Comparison of ENCODE assay signal across 8 mouse cellular contexts in genomic region chr10:128743235-128743634, GRCm38 (mm10). TPM values are rescaled to one million over a fixed set of nuclear protein-coding genes. Genes with fewer than 3 reads are reported as not detected.
DNase-seq lines count a peak whose midpoint lies in the region; ATAC-seq and TF ChIP-seq lines count a peak whose summit lies in the region.

No protein-coding gene starts in this region.

- H3K27ac ChIP-seq in layer of hippocampus, adult 2 months, result peak overlapping the region; percentile 85
- no peak overlapping the region for H3K27ac ChIP-seq in forebrain, embryonic 11.5 days (ENCODE audit: low read depth, low read length)
- H3K27ac ChIP-seq in limb, embryonic 11.5 days (replicated peaks; ENCODE audit: low read depth, low read length), result no peak overlapping the region
- no peak overlapping the region for H3K27ac ChIP-seq in midbrain, embryonic 16.5 days (ENCODE audit: low read length)

- no peaks in the 10 kb centered on the region for H3K9me3 ChIP-seq in forebrain, embryonic 11.5 days (ENCODE audit: control insufficient read depth, low read length)
- no peaks in the 10 kb centered on the region for H3K9me3 ChIP-seq in limb, embryonic 11.5 days (ENCODE audit: control insufficient read depth, low read length)
- H3K9me3 ChIP-seq in midbrain, embryonic 16.5 days (replicated peaks; ENCODE audit: control insufficient read depth, low read length, poor library complexity, severe bottlenecking), result no peaks in the 10 kb centered on the region

- H3K4me3 ChIP-seq in layer of hippocampus, adult 2 months, result peak overlapping the region; percentile 89
- peak overlapping the region; percentile 52 for H3K4me3 ChIP-seq in forebrain, embryonic 11.5 days (ENCODE audit: low read depth, low read length)
- H3K4me3 ChIP-seq in limb, embryonic 11.5 days (ENCODE audit: low read depth, low read length), result peak overlapping the region; percentile 54
- peak overlapping the region; percentile 55 for H3K4me3 ChIP-seq in midbrain, embryonic 16.5 days (ENCODE audit: low read depth, low read length)

- WGBS in forebrain, embryonic 11.5 days, result 11% methylated on average over 7 of the region's 7 CpGs
- WGBS in limb, embryonic 11.5 days, result 6% methylated on average over 7 of the region's 7 CpGs
- 8% methylated on average over 7 of the region's 7 CpGs for WGBS in midbrain, embryonic 16.5 days

- peaks cover 4% of the 10 kb centered on the region; the same call in 1 of the 2 replicates for H3K4me1 ChIP-seq in forebrain, embryonic 11.5 days (replicated peaks; ENCODE audit: control insufficient read depth, insufficient read depth, low read length)
- peaks cover 8% of the 10 kb centered on the region for H3K4me1 ChIP-seq in limb, embryonic 11.5 days (ENCODE audit: control insufficient read depth, insufficient read depth, low read length)
- H3K4me1 ChIP-seq in midbrain, embryonic 16.5 days (ENCODE audit: control insufficient read depth, insufficient read depth, low read length), result peaks cover 19% of the 10 kb centered on the region

- peak overlapping the region; percentile 94 for H3K4me2 ChIP-seq in forebrain, embryonic 11.5 days (ENCODE audit: low read depth, low read length, severe bottlenecking)
- H3K4me2 ChIP-seq in limb, embryonic 11.5 days (ENCODE audit: low read depth, severe bottlenecking), result peak overlapping the region; percentile 71
- peak overlapping the region; percentile 80 for H3K4me2 ChIP-seq in midbrain, embryonic 16.5 days (ENCODE audit: low read length)

- peaks cover 24% of the 10 kb centered on the region for H3K27me3 ChIP-seq in forebrain, embryonic 11.5 days (ENCODE audit: control insufficient read depth, insufficient read depth, low read length)
- H3K27me3 ChIP-seq in limb, embryonic 11.5 days (ENCODE audit: control insufficient read depth, insufficient read depth, low read length), result peaks cover 15% of the 10 kb centered on the region
- H3K27me3 ChIP-seq in midbrain, embryonic 16.5 days (ENCODE audit: control insufficient read depth, insufficient read depth, low read depth, low read length), result peaks cover 24% of the 10 kb centered on the region

- no peak for DNase-seq in layer of hippocampus, adult 2 months (ENCODE audit: low spot score in 2 of 2)
- DNase-seq in layer of hippocampus, adult 11-12 months (ENCODE audit: low spot score), result no peak
- DNase-seq in forebrain, embryonic 11.5 days (ENCODE audit: low spot score), result no peak
- DNase-seq in limb, embryonic 11.5 days (ENCODE audit: low spot score), result no peak
- no peak for DNase-seq in cerebellum, postnatal 10 days
- no peak for DNase-seq in urinary bladder, adult 18-20 months (ENCODE audit: low spot score in 2 of 2)

- peak overlapping the region; percentile 52 for H3K9ac ChIP-seq in forebrain, embryonic 11.5 days (ENCODE audit: low read length)
- peak overlapping the region; percentile 75 for H3K9ac ChIP-seq in limb, embryonic 11.5 days (ENCODE audit: low read length)
- H3K9ac ChIP-seq in midbrain, embryonic 16.5 days (ENCODE audit: low read depth, low read length), result peak overlapping the region; percentile 69

- no peak for TF ChIP-seq CTCF in layer of hippocampus, adult 2 months (conservative IDR thresholded peaks at IDR 0.05)

- ATAC-seq in forebrain, embryonic 11.5 days (replicated peaks; ENCODE audit: low FRiP score), result no peak
- ATAC-seq in limb, embryonic 11.5 days (ENCODE audit: insufficient number of reproducible peaks, low FRiP score, low TSS enrichment, low read depth), result no peak
- no peak for ATAC-seq in midbrain, embryonic 16.5 days
- ATAC-seq in CD4-positive, CD25-positive, alpha-beta regulatory T cell, adult 4 months, result no peak

- H3K36me3 ChIP-seq in forebrain, embryonic 11.5 days (ENCODE audit: control insufficient read depth, insufficient read depth, low read length), result no peaks in the 10 kb centered on the region
- H3K36me3 ChIP-seq in limb, embryonic 11.5 days (ENCODE audit: control insufficient read depth, insufficient read depth, low read length), result no peaks in the 10 kb centered on the region
- H3K36me3 ChIP-seq in midbrain, embryonic 16.5 days (ENCODE audit: control insufficient read depth, insufficient read depth, low read length), result no peaks in the 10 kb centered on the region

RNA-seq across cellular contexts. Expression of gene Dgka, which starts 1.4 kb away (rescaled TPM):
- 10 to 100 TPM; 11.4 to 11.5 TPM for total RNA-seq in layer of hippocampus, adult 2 months (2021)
- 3.9 and 4.0 TPM in 2 replicates for polyA plus RNA-seq in forebrain, embryonic 11.5 days (2014; fragmentation: Nextera tagmentation; extraction: Ambion mirVana)
- 5.4 and 6.5 TPM in 2 replicates for polyA plus RNA-seq in limb, embryonic 11.5 days (2014; fragmentation: Nextera tagmentation; extraction: Ambion mirVana)
- 6.1 and 6.3 TPM in 2 replicates for polyA plus RNA-seq in midbrain, embryonic 16.5 days (2015; fragmentation: Nextera tagmentation; extraction: Ambion mirVana)
- 100 to 1,000 TPM; 322 to 370 TPM for polyA plus RNA-seq in CD4-positive, CD25-positive, alpha-beta regulatory T cell, adult 4 months (2017; shearing (Covaris generic))

RNA-seq across cellular contexts. Expression of gene Pym1, which starts 4.5 kb away (rescaled TPM):
- total RNA-seq in layer of hippocampus, adult 2 months (2021), result 10 to 100 TPM; 22.0 to 30.6 TPM
- polyA plus RNA-seq in forebrain, embryonic 11.5 days (2014; fragmentation: Nextera tagmentation; extraction: Ambion mirVana), result 47.6 and 51.4 TPM in 2 replicates
- polyA plus RNA-seq in limb, embryonic 11.5 days (2014; fragmentation: Nextera tagmentation; extraction: Ambion mirVana), result 49.4 and 52.4 TPM in 2 replicates
- polyA plus RNA-seq in midbrain, embryonic 16.5 days (2015; fragmentation: Nextera tagmentation; extraction: Ambion mirVana), result 45.5 and 47.7 TPM in 2 replicates
- polyA plus RNA-seq in CD4-positive, CD25-positive, alpha-beta regulatory T cell, adult 4 months (2017; shearing (Covaris generic)), result 10 to 100 TPM; 58.0 to 86.6 TPM

RNA-seq across cellular contexts. Expression of gene Cdk2, which starts 38.4 kb away (rescaled TPM):
- total RNA-seq in layer of hippocampus, adult 2 months (2021), result 1 to 10 TPM; 2.0 to 3.0 TPM
- polyA plus RNA-seq in forebrain, embryonic 11.5 days (2014; fragmentation: Nextera tagmentation; extraction: Ambion mirVana), result 119 and 120 TPM in 2 replicates
- polyA plus RNA-seq in limb, embryonic 11.5 days (2014; fragmentation: Nextera tagmentation; extraction: Ambion mirVana), result 151 TPM in 2 replicates
- polyA plus RNA-seq in midbrain, embryonic 16.5 days (2015; fragmentation: Nextera tagmentation; extraction: Ambion mirVana), result 14.6 and 15.0 TPM in 2 replicates
- 10 to 100 TPM; 19.7 to 23.2 TPM for polyA plus RNA-seq in CD4-positive, CD25-positive, alpha-beta regulatory T cell, adult 4 months (2017; shearing (Covaris generic))

RNA-seq across cellular contexts. Expression of gene Pmel, which starts 39.2 kb away (rescaled TPM):
- under 1 TPM; 0.33 to 0.34 TPM for total RNA-seq in layer of hippocampus, adult 2 months (2021)
- polyA plus RNA-seq in forebrain, embryonic 11.5 days (2014; fragmentation: Nextera tagmentation; extraction: Ambion mirVana), result 1.8 and 4.5 TPM in 2 replicates
- 0.34 and 0.87 TPM in 2 replicates for polyA plus RNA-seq in limb, embryonic 11.5 days (2014; fragmentation: Nextera tagmentation; extraction: Ambion mirVana)
- 0.37 and 0.77 TPM in 2 replicates for polyA plus RNA-seq in midbrain, embryonic 16.5 days (2015; fragmentation: Nextera tagmentation; extraction: Ambion mirVana)
- polyA plus RNA-seq in CD4-positive, CD25-positive, alpha-beta regulatory T cell, adult 4 months (2017; shearing (Covaris generic)), result 1 to 10 TPM; 4.8 TPM

RNA-seq across cellular contexts. Expression of gene Rab5b, which starts 47.2 kb away (rescaled TPM):
- 100 to 1,000 TPM; 126 to 134 TPM for total RNA-seq in layer of hippocampus, adult 2 months (2021)
- polyA plus RNA-seq in forebrain, embryonic 11.5 days (2014; fragmentation: Nextera tagmentation; extraction: Ambion mirVana), result 78.8 and 79.1 TPM in 2 replicates
- 62.4 and 62.5 TPM in 2 replicates for polyA plus RNA-seq in limb, embryonic 11.5 days (2014; fragmentation: Nextera tagmentation; extraction: Ambion mirVana)
- polyA plus RNA-seq in midbrain, embryonic 16.5 days (2015; fragmentation: Nextera tagmentation; extraction: Ambion mirVana), result 119 and 128 TPM in 2 replicates
- polyA plus RNA-seq in CD4-positive, CD25-positive, alpha-beta regulatory T cell, adult 4 months (2017; shearing (Covaris generic)), result 100 to 1,000 TPM in 1 of 2 experiments, 10 to 100 TPM in 1; 69.1 to 111 TPM

Comparison
In these comparisons a context has a peak if more than half of its experiments do, and no peak if none do; other contexts are left out.
1. RNA of gene Dgka, which starts 1.4 kb away (polyA plus RNA-seq): 322 to 370 TPM in CD4-positive, CD25-positive, alpha-beta regulatory T cell, adult 4 months; 6.1 to 6.3 TPM in midbrain, embryonic 16.5 days, 5.4 to 6.5 TPM in limb, embryonic 11.5 days and 3.9 to 4.0 TPM in forebrain, embryonic 11.5 days; every median in the first group is over 10 times any median in the second.
2. Peak in every context shown above with its lines, with median percentiles within 50 percentile points of each other: H3K4me3 ChIP-seq, H3K4me2 ChIP-seq and H3K9ac ChIP-seq.